Mouse (Mus musculus): ENCODE data around the gene Gm21972.

- TF ChIP-seq EP300 (IDR thresholded peaks at IDR 0.05; ENCODE audit: low read depth) (no peak), CTCF (IDR thresholded peaks at IDR 0.05; ENCODE audit: low read depth) (no peak)
These were observed 39.0 kb upstream of the Gm21972 start for GRCm38 (mm10) chr1:86094413-86094812.
